Mouse (Mus musculus) heart, postnatal 0 days (tissue): ENCODE results near the gene Prss23.

Experiments
- CTCF ChIP-seq: IDR thresholded peaks from 2 replicates; pipeline ENCODE4 v1.5.1; 2016; ENCODE audit warnings: antibody characterized with exemption, control low read depth, low read depth
- EP300 ChIP-seq: IDR thresholded peaks from 2 replicates; pipeline ENCODE4 v1.6.1; 2016; ENCODE audit warnings: antibody characterized with exemption, low read depth

GRCm38 (mm10) chr7:89559105-89559504 is 32.1 kb upstream of the Prss23 start:
- TF ChIP-seq CTCF (no peak), EP300 (no peak)
